Mouse (Mus musculus): ENCODE data around the gene Prb1. TPM values are rescaled to one million over a fixed set of nuclear protein-coding genes. Genes with fewer than 3 reads are reported as not detected.
"Not testable (repeated sequence)": the region's sequence is repeated elsewhere in the genome, so short reads cannot be mapped to it uniquely, and the experiment has no call there.

Prb1 gene
- not detected for total RNA-seq (2021)

- DNase-seq; intact Hi-C loops (cut with DNase I): not testable (repeated sequence)
Observed at GRCm38 (mm10) chr6:132210421-132210820, at the start of gene Prb1. TSS of gene Prb1 (minus strand) at chr6:132210521.

Other genes starting within 250 kb of the Prb1 start
- not detected for gene Prpmp5, start 104.2 kb upstream of the Prb1 start, total RNA-seq (2021)
- not detected for gene Gm8882, start 153.6 kb upstream of the Prb1 start, total RNA-seq (2021)